Mouse (Mus musculus) forebrain, embryonic 16.5 days (tissue): ENCODE data around the gene Elf4. TPM values are rescaled to one million over a fixed set of nuclear protein-coding genes. Genes with fewer than 3 reads are reported as not detected.

ENCODE experiments used
- ATAC-seq: fragments of 200-750 bp; cut with Nextera tagmentation; 2 replicates; pipeline ENCODE4 v1.8.0; 2017; ENCODE audit warnings: mild to moderate bottlenecking, moderate library complexity
- H3K27ac ChIP-seq: fragments of 300-500 bp; sonication (generic); 2 replicates; pipeline ENCODE4 v1.5.1; 2014; ENCODE audit warnings: low read length, control low read depth
- H3K27me3 ChIP-seq: fragments of 300-500 bp; sonication (generic); replicated peaks from 2 replicates; pipeline ENCODE4 v1.6.1; 2014; ENCODE audit warnings: low read length; ENCODE audit not compliant: control insufficient read depth, insufficient read depth
- H3K36me3 ChIP-seq: fragments of 300-500 bp; sonication (generic); 2 replicates; pipeline ENCODE4 v1.6.1; 2014; ENCODE audit not compliant: control insufficient read depth, insufficient read depth
- H3K4me1 ChIP-seq: fragments of 300-500 bp; sonication (generic); replicated peaks from 2 replicates; pipeline ENCODE4 v1.6.1; 2014; ENCODE audit warnings: low read length; ENCODE audit not compliant: control insufficient read depth, insufficient read depth
- H3K4me2 ChIP-seq: fragments of 300-500 bp; sonication (generic); 2 replicates; pipeline ENCODE4 v1.6.1; 2014; ENCODE audit warnings: mild to moderate bottlenecking, low read length, control low read depth
- H3K4me3 ChIP-seq: fragments of 300-500 bp; sonication (generic); replicated peaks from 2 replicates; pipeline ENCODE4 v1.5.1; 2014; ENCODE audit warnings: mild to moderate bottlenecking, low read length, control low read depth
- H3K9ac ChIP-seq: fragments of 300-500 bp; sonication (generic); replicated peaks from 2 replicates; pipeline ENCODE4 v1.6.1; 2014; ENCODE audit warnings: low read depth, low read length, control low read depth
- H3K9me3 ChIP-seq: fragments of 300-500 bp; sonication (generic); 2 replicates; pipeline ENCODE4 v1.6.1; 2016; ENCODE audit warnings: low read length; ENCODE audit not compliant: control insufficient read depth
- WGBS: fragments of 180-500 bp; shearing (Covaris S2); extraction: QIAGEN DNeasy Blood & Tissue Kit; methylation state at CpG from one replicate; pipeline ENCODE4 v1.1.7; 2014; 5-methylcytosine and 5-hydroxymethylcytosine counted together
- polyA plus RNA-seq: library from polyadenylated mRNA; unstranded; fragments of >200 nt; fragmentation: Nextera tagmentation; extraction: Ambion mirVana; gene quantifications from 2 replicates; pipeline ENCODE4 v1.2.1, GENCODE M21; 2015

The Elf4 gene
- polyA plus RNA-seq, 1 experiment from 2014 or later, result 0.57 TPM

DNA sequence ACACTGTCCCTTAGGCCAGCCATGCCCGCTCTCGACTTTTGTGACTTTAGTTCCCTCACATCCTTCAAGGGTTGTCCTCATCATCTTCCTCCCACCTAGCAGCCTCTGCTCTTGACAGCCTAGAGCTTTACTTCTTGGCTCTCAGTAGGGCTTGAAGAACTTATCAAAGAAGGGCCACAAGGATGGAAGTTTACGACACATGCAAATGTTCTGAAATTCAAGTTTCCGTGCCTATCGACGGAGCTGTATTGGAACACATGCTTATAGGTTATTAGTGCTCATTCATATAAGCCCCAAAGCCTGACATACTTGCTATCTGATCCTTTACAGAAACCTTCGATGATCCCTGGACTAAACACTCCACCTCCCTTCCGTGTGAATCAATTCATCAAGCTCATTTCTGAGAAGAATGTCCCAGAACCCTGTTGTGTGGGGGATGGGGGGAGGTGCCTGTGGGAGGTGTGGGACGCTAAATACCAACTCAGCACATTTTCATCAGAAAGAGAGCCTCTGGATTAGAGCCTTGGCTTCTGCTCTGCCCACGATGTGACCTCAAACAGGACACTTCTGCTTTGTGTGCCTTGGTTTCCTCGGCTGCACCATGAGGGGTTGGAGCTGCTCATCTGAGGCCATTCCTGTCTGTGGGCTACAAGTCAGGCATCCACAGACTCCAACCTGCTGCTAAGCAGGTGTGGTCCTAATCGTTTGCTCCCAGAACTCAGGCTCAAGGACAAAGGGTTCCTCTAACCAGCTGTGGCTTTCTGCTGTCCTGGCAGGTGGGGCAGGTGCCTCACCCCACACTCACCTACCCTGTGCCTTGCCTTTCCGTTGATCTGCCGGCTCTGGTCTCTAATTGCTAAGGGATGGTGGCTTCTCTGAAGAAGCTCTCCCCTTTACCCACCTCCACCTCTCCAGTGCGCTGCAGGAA lies 30.1 kb downstream of the Elf4 start:
- no peak overlapping the region for H3K9ac ChIP-seq
- no peaks in the 10 kb centered on the region for H3K36me3 ChIP-seq
- H3K27ac ChIP-seq, result no peak overlapping the region
- no peaks in the 10 kb centered on the region for H3K9me3 ChIP-seq
- ATAC-seq, result no peak
- no peak overlapping the region for H3K4me3 ChIP-seq
- no peaks in the 10 kb centered on the region for H3K27me3 ChIP-seq
- no peak overlapping the region for H3K4me2 ChIP-seq
- WGBS, result 74% methylated on average over 14 of the region's 15 CpGs
- no peaks in the 10 kb centered on the region for H3K4me1 ChIP-seq

DNA sequence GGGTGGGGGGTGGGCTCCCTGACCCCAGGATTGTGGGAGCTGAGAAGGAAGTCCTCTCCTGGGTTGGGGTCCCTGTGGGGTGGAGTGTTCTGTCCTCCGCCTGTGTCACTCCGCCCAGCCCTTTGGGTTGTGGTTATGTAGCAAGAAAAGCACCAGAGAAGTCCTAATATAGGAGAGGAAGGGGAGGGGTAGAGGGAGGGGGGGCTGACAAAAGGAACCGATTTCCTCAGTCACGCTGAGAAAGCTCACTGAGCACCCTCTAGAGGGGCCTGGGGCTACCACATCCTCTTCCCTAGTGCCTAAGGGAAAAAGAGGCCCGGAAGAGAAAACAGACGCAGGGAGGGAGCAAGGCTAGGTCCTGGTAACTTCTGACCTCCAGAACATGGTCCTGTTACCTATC lies 33.4 kb downstream of the Elf4 start:
- Histone ChIP-seq H3K27me3 (no peaks in the 10 kb centered on the region), H3K4me3 (no peak overlapping the region), H3K36me3 (no peaks in the 10 kb centered on the region), H3K27ac (no peak overlapping the region), H3K4me1 (no peaks in the 10 kb centered on the region), H3K9ac (no peak overlapping the region), H3K9me3 (no peaks in the 10 kb centered on the region), H3K4me2 (no peak overlapping the region)
- WGBS, result 38% methylated on average over 6 of the region's 6 CpGs
- ATAC-seq, result no peak

DNA sequence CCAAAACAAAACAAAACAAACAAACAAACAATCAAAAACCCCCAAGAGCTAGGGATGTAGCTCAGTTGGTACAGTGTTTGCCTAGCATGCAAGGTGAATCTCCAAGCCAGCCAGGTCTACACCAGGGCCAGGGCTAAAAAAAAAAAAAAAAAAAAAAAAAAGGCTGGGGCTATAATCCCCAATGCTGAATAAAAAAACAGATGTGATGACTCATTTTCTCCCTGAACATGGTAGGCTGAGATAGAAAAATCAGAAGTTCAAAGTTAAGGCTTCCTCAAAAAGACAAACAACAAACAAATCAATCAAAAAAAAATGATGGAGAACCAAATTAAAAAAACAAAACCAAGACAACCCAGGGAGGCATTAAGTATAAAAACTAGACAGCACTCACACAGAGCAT lies 33.8 kb downstream of the Elf4 start:
- no peak overlapping the region for H3K4me3 ChIP-seq
- H3K9me3 ChIP-seq, result no peaks in the 10 kb centered on the region
- no peak overlapping the region for H3K4me2 ChIP-seq
- ATAC-seq, result no peak
- H3K36me3 ChIP-seq, result no peaks in the 10 kb centered on the region
- H3K9ac ChIP-seq, result no peak overlapping the region
- no peaks in the 10 kb centered on the region for H3K4me1 ChIP-seq
- no peak overlapping the region for H3K27ac ChIP-seq
- no peaks in the 10 kb centered on the region for H3K27me3 ChIP-seq

DNA sequence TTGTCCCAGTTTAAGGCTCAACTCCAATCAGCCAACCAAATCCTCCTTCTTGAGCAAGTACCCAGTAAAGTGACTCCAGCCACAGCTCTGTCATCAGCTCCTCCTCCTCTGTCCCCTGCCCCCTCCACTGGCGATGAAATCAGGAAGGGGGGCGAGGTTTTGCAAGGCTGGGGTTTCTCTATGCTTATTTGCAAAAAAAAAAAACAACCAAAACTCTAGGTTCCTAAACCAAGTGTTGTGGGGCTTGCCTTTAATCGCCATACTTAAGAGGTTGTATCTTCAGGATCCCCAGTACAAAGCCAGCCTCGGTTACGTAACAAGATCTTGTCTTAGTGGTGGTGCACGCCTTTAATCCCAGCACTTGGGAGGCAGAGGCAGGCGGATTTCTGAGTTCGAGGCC lies 34.3 kb downstream of the Elf4 start:
- no peak overlapping the region for H3K4me2 ChIP-seq
- no peak overlapping the region for H3K4me3 ChIP-seq
- 84% methylated on average over 6 of the region's 8 CpGs for WGBS
- H3K9me3 ChIP-seq, result no peaks in the 10 kb centered on the region
- no peak for ATAC-seq
- no peak overlapping the region for H3K27ac ChIP-seq
- H3K4me1 ChIP-seq, result no peaks in the 10 kb centered on the region
- no peak overlapping the region for H3K9ac ChIP-seq
- H3K36me3 ChIP-seq, result no peaks in the 10 kb centered on the region
- H3K27me3 ChIP-seq, result no peaks in the 10 kb centered on the region

DNA sequence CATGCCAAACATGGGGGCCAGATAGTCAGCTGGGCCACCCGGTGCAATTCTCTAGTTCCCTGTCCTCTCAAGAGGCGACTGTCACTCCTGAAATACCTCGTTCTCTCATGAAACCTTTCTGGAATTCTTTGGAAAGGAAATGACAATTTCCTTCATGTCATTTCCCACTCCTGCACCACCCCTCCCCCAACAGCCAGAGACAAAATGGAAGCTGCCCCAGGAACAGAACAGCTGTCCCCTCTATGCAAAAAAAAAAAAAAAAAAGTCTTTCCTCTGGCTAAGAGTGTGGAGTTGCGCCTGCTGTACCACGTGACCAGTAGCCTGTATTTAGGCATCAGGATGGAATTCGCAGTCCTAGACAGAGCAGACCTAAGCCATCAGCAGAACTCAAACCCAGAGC lies 34.7 kb downstream of the Elf4 start:
- H3K27me3 ChIP-seq, result no peaks in the 10 kb centered on the region
- 77% methylated on average over 6 of the region's 6 CpGs for WGBS
- H3K4me3 ChIP-seq, result no peak overlapping the region
- no peak for ATAC-seq
- no peak overlapping the region for H3K27ac ChIP-seq
- H3K9me3 ChIP-seq, result no peaks in the 10 kb centered on the region
- H3K4me1 ChIP-seq, result no peaks in the 10 kb centered on the region
- no peak overlapping the region for H3K4me2 ChIP-seq
- H3K36me3 ChIP-seq, result no peaks in the 10 kb centered on the region
- no peak overlapping the region for H3K9ac ChIP-seq

DNA sequence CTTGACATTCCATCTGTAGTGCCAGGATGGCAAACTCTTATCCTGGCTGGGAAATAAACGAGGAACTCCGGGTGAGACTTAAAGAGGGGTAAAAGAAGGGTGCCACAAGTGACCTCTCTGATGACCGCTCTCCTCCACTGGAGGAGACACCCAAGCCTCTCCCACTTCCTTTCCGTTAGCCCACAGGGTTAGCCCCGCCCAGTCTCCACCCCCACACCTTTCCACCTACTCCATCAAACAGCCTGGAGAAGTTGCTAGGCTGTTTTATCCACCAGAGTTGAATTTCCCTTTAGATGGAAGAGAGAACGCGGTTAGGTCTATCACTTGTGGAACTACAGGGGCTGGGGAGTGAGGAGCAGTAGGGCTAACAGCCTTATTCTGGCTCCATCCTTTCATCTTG lies 37.7 kb downstream of the Elf4 start:
- Histone ChIP-seq H3K4me3 (no peak overlapping the region), H3K27ac (no peak overlapping the region), H3K27me3 (no peaks in the 10 kb centered on the region), H3K9me3 (no peaks in the 10 kb centered on the region), H3K9ac (no peak overlapping the region), H3K4me1 (no peaks in the 10 kb centered on the region), H3K36me3 (no peaks in the 10 kb centered on the region), H3K4me2 (no peak overlapping the region)
- WGBS, result 77% methylated on average over 7 of the region's 7 CpGs
- ATAC-seq, result no peak

DNA sequence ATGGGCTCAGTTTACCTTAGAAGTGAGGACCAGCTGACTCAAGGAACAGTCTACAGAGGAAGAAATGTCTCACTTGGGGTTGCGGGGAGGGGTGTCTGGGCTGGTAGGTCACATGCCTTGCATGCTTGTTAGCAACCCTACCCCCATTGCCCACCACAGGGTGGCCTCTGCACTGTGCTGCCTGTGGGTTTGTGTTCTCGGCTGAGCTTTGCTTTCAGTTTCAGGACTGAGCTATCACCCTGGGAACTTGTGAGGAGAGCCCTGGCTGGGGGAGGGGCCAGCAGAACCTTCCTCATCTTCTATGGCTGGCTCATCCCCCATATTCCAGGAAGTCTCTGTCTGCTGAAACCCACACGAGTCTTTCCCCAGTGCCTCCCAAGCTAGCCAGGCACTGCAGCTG lies 38.3 kb downstream of the Elf4 start:
- no peak overlapping the region for H3K4me2 ChIP-seq
- ATAC-seq, result no peak
- no peaks in the 10 kb centered on the region for H3K9me3 ChIP-seq
- no peaks in the 10 kb centered on the region for H3K27me3 ChIP-seq
- H3K4me3 ChIP-seq, result no peak overlapping the region
- H3K27ac ChIP-seq, result no peak overlapping the region
- 54% methylated on average over 3 of the region's 3 CpGs for WGBS
- no peaks in the 10 kb centered on the region for H3K36me3 ChIP-seq
- no peak overlapping the region for H3K9ac ChIP-seq
- H3K4me1 ChIP-seq, result no peaks in the 10 kb centered on the region

DNA sequence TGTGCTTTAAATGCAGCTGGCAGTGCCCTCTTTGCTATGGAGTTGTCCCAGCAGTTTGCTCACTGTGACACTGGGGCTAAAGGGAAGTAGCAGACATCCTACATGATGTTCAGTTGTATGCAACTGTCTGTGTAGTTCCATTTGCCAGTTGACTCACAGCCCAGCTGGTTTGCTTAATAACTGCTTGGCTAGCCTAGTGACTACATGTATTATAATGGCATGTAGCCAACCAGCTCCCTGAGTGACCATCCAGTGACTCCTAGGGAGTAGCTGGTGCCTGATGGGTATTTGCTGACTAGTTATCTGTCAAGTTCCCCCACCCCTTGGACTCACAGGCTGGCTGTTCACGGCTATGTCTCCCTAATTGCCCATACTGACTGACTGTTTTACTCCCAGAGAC lies 39.3 kb downstream of the Elf4 start:
- no peak overlapping the region for H3K4me3 ChIP-seq
- 60% methylated on average over 1 of the region's 1 CpGs for WGBS
- H3K27me3 ChIP-seq, result no peaks in the 10 kb centered on the region
- H3K4me1 ChIP-seq, result no peaks in the 10 kb centered on the region
- H3K9me3 ChIP-seq, result no peaks in the 10 kb centered on the region
- no peaks in the 10 kb centered on the region for H3K36me3 ChIP-seq
- no peak for ATAC-seq
- H3K4me2 ChIP-seq, result no peak overlapping the region
- H3K27ac ChIP-seq, result no peak overlapping the region
- H3K9ac ChIP-seq, result no peak overlapping the region

DNA sequence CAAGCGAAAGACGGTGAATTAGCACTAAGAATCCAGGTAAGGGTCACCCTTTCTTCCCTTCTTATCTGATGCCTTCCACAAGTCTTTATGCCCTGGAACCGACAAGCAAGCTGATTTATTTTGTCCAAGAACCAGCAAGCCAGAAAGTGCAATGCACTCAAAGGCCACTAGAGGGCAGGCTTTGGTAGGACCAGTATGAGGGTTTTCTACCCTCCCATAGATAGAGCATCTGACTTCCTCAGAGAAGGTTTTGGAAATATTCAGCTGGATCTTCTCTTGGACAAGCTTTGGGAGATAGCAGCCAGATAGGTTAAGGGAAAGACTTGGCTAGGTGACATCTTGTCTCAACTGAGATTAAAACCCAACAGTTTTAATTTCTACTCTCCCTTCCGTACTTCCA lies 39.9 kb downstream of the Elf4 start:
- Histone ChIP-seq H3K36me3 (no peaks in the 10 kb centered on the region), H3K4me2 (no peak overlapping the region), H3K4me1 (no peaks in the 10 kb centered on the region), H3K27me3 (no peaks in the 10 kb centered on the region), H3K4me3 (no peak overlapping the region), H3K9ac (no peak overlapping the region), H3K27ac (no peak overlapping the region), H3K9me3 (no peaks in the 10 kb centered on the region)
- no peak for ATAC-seq
- WGBS, result 33% methylated on average over 4 of the region's 4 CpGs

DNA sequence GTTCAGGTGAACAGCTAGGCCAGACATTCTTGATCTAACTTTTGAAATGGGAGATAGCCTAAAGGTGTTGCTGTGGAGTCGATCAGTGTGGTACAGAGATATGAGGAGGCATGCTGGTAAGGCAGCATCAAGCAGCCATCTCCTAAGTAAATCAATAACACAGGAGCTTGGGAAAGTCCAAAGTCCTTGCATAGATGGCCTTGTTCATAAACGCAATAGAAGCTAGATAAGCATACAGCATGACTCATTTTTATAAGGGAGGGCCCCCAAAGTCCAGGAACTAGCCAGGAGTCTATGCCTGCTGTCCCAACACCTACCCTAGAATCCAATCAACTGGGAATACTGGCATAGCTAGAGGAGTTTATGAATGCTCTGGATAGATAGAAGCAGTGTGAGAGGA lies 44.5 kb downstream of the Elf4 start:
- H3K27ac ChIP-seq, result no peak overlapping the region
- H3K4me2 ChIP-seq, result no peak overlapping the region
- WGBS, result 91% methylated on average over 2 of the region's 2 CpGs
- H3K9me3 ChIP-seq, result no peaks in the 10 kb centered on the region
- no peaks in the 10 kb centered on the region for H3K27me3 ChIP-seq
- H3K9ac ChIP-seq, result no peak overlapping the region
- no peak for ATAC-seq
- H3K4me3 ChIP-seq, result no peak overlapping the region
- no peaks in the 10 kb centered on the region for H3K36me3 ChIP-seq
- no peaks in the 10 kb centered on the region for H3K4me1 ChIP-seq
